Mouse (Mus musculus) brain, embryonic 14.5 days (tissue): ENCODE measurements around the gene Zmiz1.

Source experiments
- CTCF ChIP-seq: fragments of 200-500 bp; IDR thresholded peaks from 2 replicates; pipeline ENCODE4 v1.5.1; 2012; ENCODE audit warnings: inconsistent platforms, mild to moderate bottlenecking, moderate library complexity, borderline replicate concordance; ENCODE audit not compliant: insufficient read depth, insufficient read length; ENCODE audit errors: extremely low read depth
- POLR2A ChIP-seq: fragments of 200-500 bp; IDR thresholded peaks from 2 replicates; pipeline ENCODE4 v1.6.1; 2012; ENCODE audit warnings: mild to moderate bottlenecking, inconsistent platforms, borderline replicate concordance; ENCODE audit not compliant: poor library complexity, insufficient read depth, insufficient read length, severe bottlenecking; ENCODE audit errors: extremely low read depth

DNA sequence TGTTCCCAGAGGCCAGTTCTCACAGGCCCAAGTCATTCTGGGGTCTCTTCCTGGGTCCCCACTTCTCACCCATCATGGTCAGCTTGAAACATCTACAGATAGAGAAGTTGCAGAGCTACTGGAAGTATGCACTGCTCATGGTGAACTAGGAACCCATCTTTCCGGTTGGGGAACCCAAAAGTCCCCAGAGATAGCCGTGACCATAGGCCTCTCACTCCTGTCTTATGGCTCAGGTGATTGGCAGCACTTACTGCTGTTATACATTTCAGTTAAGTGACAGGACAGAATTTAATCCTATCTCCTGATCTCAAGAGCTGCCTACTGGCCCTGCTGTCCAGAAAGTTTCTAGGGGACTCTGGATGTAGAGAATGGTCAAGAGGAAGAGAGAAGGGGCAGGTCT is 24.3 kb downstream of the Zmiz1 start:
- TF ChIP-seq CTCF = no peak
- TF ChIP-seq POLR2A = no peak
